Mouse (Mus musculus): ENCODE results near the gene Gstm7. TPM values are rescaled to one million over a fixed set of nuclear protein-coding genes. Genes with fewer than 3 reads are reported as not detected.

The Gstm7 gene
- polyA plus RNA-seq, 1 experiment from 2014 or later: 13.9 TPM

- Histone ChIP-seq H3K36me3 (ENCODE audit: insufficient read depth) (no peaks in the 10 kb centered on the region), H3K27me3 (ENCODE audit: insufficient read depth, low read length) (no peaks in the 10 kb centered on the region), H3K9me3 (ENCODE audit: low read depth, low read length) (no peaks in the 10 kb centered on the region), H3K4me1 (ENCODE audit: insufficient read depth) (no peaks in the 10 kb centered on the region), H3K27ac (ENCODE audit: low read depth) (no peak overlapping the region), H3K4me2 (no peak overlapping the region), H3K4me3 (ENCODE audit: low read depth, low read length) (no peak overlapping the region), H3K9ac (no peak overlapping the region)
- 34% methylated on average over 3 of the region's 3 CpGs for WGBS
- peak; percentile 88 for TF ChIP-seq CTCF (IDR thresholded peaks at IDR 0.05; ENCODE audit: low read depth)
- ATAC-seq (ENCODE audit: insufficient read depth) (peak; percentile 53; the same call in 1 of the 2 replicates), DNase-seq (peak; percentile 76)
Measured at GRCm38 (mm10) chr3:107939403-107939802, 7.8 kb upstream of the Gstm7 start.

GRCm38 (mm10) chr3:107935888-107936287, 4.3 kb upstream of the Gstm7 start:
- H3K36me3 ChIP-seq (ENCODE audit: insufficient read depth): no peaks in the 10 kb centered on the region

GRCm38 (mm10) chr3:107935268-107935667, 3.7 kb upstream of the Gstm7 start:
- TF ChIP-seq CTCF (IDR thresholded peaks at IDR 0.05; ENCODE audit: low read depth): no peak
- Histone ChIP-seq H3K9ac (no peak overlapping the region), H3K4me3 (ENCODE audit: low read depth, low read length) (no peak overlapping the region), H3K4me1 (ENCODE audit: insufficient read depth) (no peaks in the 10 kb centered on the region), H3K36me3 (ENCODE audit: insufficient read depth) (no peaks in the 10 kb centered on the region), H3K9me3 (ENCODE audit: low read depth, low read length) (no peaks in the 10 kb centered on the region), H3K4me2 (no peak overlapping the region), H3K27ac (ENCODE audit: low read depth) (no peak overlapping the region), H3K27me3 (ENCODE audit: insufficient read depth, low read length) (no peaks in the 10 kb centered on the region)
- WGBS: 66% methylated on average over 3 of the region's 3 CpGs
- ATAC-seq (ENCODE audit: insufficient read depth) (no peak), DNase-seq (no peak)

More at GRCm38 (mm10) chr3:107935888-107936287, 4.3 kb upstream of the Gstm7 start:
- TF ChIP-seq CTCF (IDR thresholded peaks at IDR 0.05; ENCODE audit: low read depth): no peak
- Histone ChIP-seq H3K9me3 (ENCODE audit: low read depth, low read length) (no peaks in the 10 kb centered on the region), H3K4me2 (no peak overlapping the region), H3K27me3 (ENCODE audit: insufficient read depth, low read length) (no peaks in the 10 kb centered on the region), H3K4me3 (ENCODE audit: low read depth, low read length) (no peak overlapping the region), H3K27ac (ENCODE audit: low read depth) (no peak overlapping the region), H3K9ac (no peak overlapping the region), H3K4me1 (ENCODE audit: insufficient read depth) (no peaks in the 10 kb centered on the region)
- no peak for ATAC-seq (ENCODE audit: insufficient read depth)
- DNase-seq: no peak
- WGBS: 46% methylated on average over 3 of the region's 3 CpGs

- no peak for ATAC-seq (ENCODE audit: insufficient read depth)
- DNase-seq: no peak
- H3K4me2 ChIP-seq: no peak overlapping the region
- no peak overlapping the region for H3K9ac ChIP-seq
- H3K27ac ChIP-seq (ENCODE audit: low read depth): no peak overlapping the region
- no peaks in the 10 kb centered on the region for H3K27me3 ChIP-seq (ENCODE audit: insufficient read depth, low read length)
- H3K36me3 ChIP-seq (ENCODE audit: insufficient read depth): no peaks in the 10 kb centered on the region
- no peaks in the 10 kb centered on the region for H3K4me1 ChIP-seq (ENCODE audit: insufficient read depth)
- WGBS: 62% methylated on average over 6 of the region's 6 CpGs
- TF ChIP-seq CTCF (IDR thresholded peaks at IDR 0.05; ENCODE audit: low read depth): no peak
- H3K4me3 ChIP-seq (ENCODE audit: low read depth, low read length): no peak overlapping the region
- no peaks in the 10 kb centered on the region for H3K9me3 ChIP-seq (ENCODE audit: low read depth, low read length)
Measured at GRCm38 (mm10) chr3:107932128-107932527, 511 bp upstream of the Gstm7 start.

GRCm38 (mm10) chr3:107931134-107931533, 483 bp downstream of the Gstm7 start:
- H3K4me2 ChIP-seq: peak overlapping the region; percentile 58
- TF ChIP-seq CTCF (IDR thresholded peaks at IDR 0.05; ENCODE audit: low read depth): no peak
- H3K27me3 ChIP-seq (ENCODE audit: insufficient read depth, low read length): no peaks in the 10 kb centered on the region
- H3K36me3 ChIP-seq (ENCODE audit: insufficient read depth): no peaks in the 10 kb centered on the region
- DNase-seq: peak; percentile 8
- H3K9ac ChIP-seq: no peak overlapping the region
- no peaks in the 10 kb centered on the region for H3K9me3 ChIP-seq (ENCODE audit: low read depth, low read length)
- no peak for ATAC-seq (ENCODE audit: insufficient read depth)
- peak overlapping the region; percentile 16 for H3K4me3 ChIP-seq (ENCODE audit: low read depth, low read length)
- peak overlapping the region; percentile 56 for H3K27ac ChIP-seq (ENCODE audit: low read depth)
- WGBS: 71% methylated on average over 2 of the region's 2 CpGs
- no peaks in the 10 kb centered on the region for H3K4me1 ChIP-seq (ENCODE audit: insufficient read depth)

- Histone ChIP-seq H3K4me3 (ENCODE audit: low read depth, low read length) (no peak overlapping the region), H3K9ac (no peak overlapping the region), H3K27ac (ENCODE audit: low read depth) (no peak overlapping the region), H3K4me1 (ENCODE audit: insufficient read depth) (no peaks in the 10 kb centered on the region), H3K4me2 (no peak overlapping the region), H3K9me3 (ENCODE audit: low read depth, low read length) (no peaks in the 10 kb centered on the region), H3K27me3 (ENCODE audit: insufficient read depth, low read length) (no peaks in the 10 kb centered on the region), H3K36me3 (ENCODE audit: insufficient read depth) (no peaks in the 10 kb centered on the region)
- WGBS: 65% methylated on average over 4 of the region's 4 CpGs
- ATAC-seq (ENCODE audit: insufficient read depth): no peak
- no peak for DNase-seq
- TF ChIP-seq CTCF (IDR thresholded peaks at IDR 0.05; ENCODE audit: low read depth): no peak
Measured at GRCm38 (mm10) chr3:107929731-107930130, 1.9 kb downstream of the Gstm7 start.

GRCm38 (mm10) chr3:107929243-107929642, 2.4 kb downstream of the Gstm7 start:
- no peak overlapping the region for H3K4me2 ChIP-seq
- 67% methylated on average over 4 of the region's 4 CpGs for WGBS
- no peak for ATAC-seq (ENCODE audit: insufficient read depth)
- no peak overlapping the region for H3K4me3 ChIP-seq (ENCODE audit: low read depth, low read length)
- TF ChIP-seq CTCF (IDR thresholded peaks at IDR 0.05; ENCODE audit: low read depth): no peak
- no peak overlapping the region for H3K27ac ChIP-seq (ENCODE audit: low read depth)
- no peaks in the 10 kb centered on the region for H3K36me3 ChIP-seq (ENCODE audit: insufficient read depth)
- no peaks in the 10 kb centered on the region for H3K4me1 ChIP-seq (ENCODE audit: insufficient read depth)
- no peak for DNase-seq
- no peak overlapping the region for H3K9ac ChIP-seq
- no peaks in the 10 kb centered on the region for H3K9me3 ChIP-seq (ENCODE audit: low read depth, low read length)
- no peaks in the 10 kb centered on the region for H3K27me3 ChIP-seq (ENCODE audit: insufficient read depth, low read length)

GRCm38 (mm10) chr3:107928691-107929090, 2.9 kb downstream of the Gstm7 start:
- WGBS: 60% methylated on average over 11 of the region's 11 CpGs
- ATAC-seq (ENCODE audit: insufficient read depth): no peak

More at GRCm38 (mm10) chr3:107928691-107929090, 2.9 kb downstream of the Gstm7 start:
- no peak for TF ChIP-seq CTCF (IDR thresholded peaks at IDR 0.05; ENCODE audit: low read depth)
- Histone ChIP-seq H3K27ac (ENCODE audit: low read depth) (no peak overlapping the region), H3K9me3 (ENCODE audit: low read depth, low read length) (no peaks in the 10 kb centered on the region), H3K4me3 (ENCODE audit: low read depth, low read length) (no peak overlapping the region), H3K36me3 (ENCODE audit: insufficient read depth) (no peaks in the 10 kb centered on the region), H3K4me2 (no peak overlapping the region), H3K27me3 (ENCODE audit: insufficient read depth, low read length) (no peaks in the 10 kb centered on the region), H3K4me1 (ENCODE audit: insufficient read depth) (no peaks in the 10 kb centered on the region), H3K9ac (no peak overlapping the region)
- no peak for DNase-seq

Data from lung, embryonic 14.5 days (tissue).